Mouse (Mus musculus) thymus, adult 18-20 months (tissue): ENCODE measurements at regions not wholly inside any gene's neighbourhood (a gene's known extent, or its start where the extent isn't known, plus 50 kb on each side); places are given as distances from the start of the nearest gene placed in this dataset.

Source experiments
- DNase-seq, 2 experiments: peaks; one replicate each; pipeline ENCODE4 v3.0.0; 2022; ENCODE audit warnings: mixed read lengths in 2 of 2

DNA sequence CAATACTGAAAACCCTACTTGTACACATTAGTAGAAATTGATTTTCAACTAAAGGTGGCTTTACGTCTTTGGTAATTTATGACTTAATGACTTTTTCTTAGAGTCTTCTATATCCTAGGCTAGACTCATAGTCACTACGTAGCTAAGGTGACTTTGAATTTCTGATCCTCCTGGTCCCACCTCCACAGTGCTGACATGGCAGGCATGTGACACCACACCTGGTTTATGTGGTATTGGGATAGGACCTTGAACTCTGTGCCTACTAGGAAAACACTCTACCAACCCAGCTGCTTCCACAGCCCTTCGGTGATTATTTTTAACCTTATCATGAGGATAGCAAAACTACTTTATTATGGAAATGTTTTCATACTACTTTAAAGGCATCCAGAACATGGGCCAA lies 51.5 kb upstream of the D7Ertd443e start:
- DNase-seq: no peak

DNA sequence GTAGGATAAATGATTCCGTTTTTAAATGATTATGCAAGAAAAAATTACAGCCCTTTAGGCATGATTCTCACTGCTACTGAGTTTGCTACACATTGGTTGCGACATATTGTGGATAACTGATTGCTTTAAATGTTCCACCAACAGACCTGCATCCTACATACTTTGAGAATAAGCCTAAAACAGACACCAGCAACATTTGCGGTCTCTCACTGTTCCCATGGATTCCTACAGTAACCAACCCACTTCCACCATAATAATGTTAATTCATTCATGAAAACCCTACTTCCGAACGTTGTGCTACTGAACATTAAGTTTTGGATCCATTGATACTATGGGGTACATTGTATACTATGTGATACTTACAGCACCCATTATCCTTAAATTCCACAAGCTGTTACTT lies 53.8 kb upstream of the D7Ertd443e start:
- DNase-seq: no peak

DNA sequence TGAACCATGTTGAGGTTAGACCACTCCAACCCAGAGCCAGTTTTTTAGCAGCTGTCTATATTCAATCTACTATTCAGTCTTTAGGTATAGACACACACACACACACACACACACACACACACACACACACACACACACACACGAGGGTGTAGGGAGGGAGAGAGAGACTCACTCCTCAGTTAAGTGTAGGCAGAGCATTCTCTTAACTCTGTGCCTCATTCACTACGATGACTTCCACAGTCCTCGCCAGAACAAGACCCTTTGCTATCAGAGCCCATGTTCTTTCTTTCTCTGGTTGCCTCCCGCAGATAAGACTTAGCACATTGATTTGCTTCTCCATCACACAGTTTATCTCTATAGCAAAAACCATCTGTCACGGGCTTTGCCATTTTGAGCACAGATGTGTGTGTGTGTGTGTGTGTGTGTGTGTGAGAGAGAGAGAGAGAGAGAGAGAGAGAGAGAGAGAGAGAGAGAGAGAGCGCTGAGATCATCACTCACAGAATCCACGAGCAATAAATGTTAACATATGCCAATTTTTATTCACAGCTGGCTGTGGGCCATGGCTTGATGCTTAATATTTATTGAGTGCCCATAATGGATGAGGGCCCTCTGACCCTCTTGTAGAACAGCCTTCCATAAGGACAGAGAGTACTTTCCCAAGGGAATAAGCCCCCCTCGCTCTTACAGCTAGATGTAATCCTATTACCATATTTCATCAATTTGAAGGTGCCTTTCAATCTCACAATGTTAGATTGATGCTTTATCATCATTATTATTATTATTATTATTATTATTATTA lies 59.7 kb upstream of the D7Ertd443e start:
- no peak for DNase-seq

DNA sequence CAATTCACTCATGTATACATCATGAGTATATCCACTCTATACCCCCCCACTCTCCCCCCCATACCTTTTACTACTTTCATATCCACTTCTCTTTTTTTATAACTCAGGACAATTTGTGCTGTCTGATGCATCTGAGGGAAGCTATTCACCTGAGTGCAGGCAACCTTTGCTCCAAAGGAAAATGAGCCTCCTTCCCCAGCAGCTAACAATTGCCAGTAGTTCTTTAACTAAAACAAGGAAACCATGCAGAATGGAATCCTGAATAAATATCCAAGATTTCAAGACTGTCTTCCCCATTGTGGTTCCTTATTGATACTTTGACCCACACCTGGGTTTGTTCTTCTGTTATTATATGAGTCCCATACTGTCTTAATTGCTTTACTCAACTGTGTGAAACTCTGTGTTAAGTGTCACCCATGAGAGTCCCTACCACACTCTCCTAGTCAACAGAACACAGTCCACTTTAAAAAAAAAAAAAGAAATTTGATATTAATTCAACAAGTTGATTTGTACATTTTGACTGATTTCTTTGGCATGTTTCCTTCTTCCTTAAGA lies 62.3 kb upstream of the D7Ertd443e start:
- DNase-seq: no peak

DNA sequence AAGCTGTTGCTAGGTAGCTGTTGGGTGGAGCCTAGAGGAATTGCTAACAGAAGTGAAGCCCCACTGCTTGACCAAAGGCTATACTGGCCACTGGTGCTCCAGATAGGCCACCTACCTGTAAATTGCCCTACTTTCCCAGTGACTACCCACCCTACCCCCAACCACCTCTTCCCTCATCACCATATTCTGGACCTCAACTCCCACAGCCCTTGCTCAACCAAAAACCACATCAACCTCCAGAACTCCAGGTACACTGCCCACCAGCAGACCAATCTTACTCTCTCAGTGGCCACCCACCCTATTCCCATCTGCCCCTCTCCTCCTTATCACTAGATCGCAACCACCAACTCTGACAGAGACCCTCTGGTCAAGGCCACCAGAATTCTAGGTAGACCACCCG lies 63.4 kb upstream of the D7Ertd443e start:
- DNase-seq: no peak

DNA sequence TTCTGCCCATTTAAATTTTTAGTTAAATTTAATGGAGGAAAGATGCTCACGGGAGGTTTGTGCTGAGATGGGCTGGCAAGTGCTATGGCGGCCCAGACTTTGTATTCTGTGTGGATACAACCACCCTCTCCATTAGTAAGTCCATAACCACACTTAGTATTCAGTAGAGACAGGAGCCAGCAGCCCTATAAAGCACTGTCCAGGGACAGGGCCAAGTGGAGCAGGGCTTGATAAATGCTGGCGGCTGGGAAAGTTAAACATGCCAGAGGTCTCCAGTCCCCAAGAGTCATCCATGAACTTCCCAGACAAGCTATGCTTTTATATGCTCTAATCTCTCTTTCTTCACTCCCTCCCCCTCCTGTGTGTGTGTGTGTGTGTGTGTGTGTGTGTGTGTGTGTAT lies 77.2 kb upstream of the D7Ertd443e start:
- no peak for DNase-seq

DNA sequence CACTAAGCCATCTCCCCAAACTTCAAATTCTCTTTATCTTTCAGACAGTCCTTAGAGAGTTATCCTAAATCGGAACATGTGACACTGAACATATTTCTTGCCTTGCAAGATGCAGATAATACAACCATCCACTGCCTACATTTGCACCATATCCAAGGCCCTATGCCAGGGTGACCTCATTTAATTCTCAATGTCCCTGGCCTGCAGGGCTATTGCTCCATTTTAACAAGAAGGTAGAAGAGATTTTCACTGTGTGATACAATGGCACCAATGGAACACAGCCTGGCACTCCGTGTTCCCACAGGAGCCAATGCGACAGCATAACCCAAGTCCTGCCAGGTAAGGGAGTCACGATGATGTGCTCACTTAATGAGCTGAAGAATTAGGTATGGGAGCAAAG lies 77.9 kb upstream of the D7Ertd443e start:
- DNase-seq: no peak

DNA sequence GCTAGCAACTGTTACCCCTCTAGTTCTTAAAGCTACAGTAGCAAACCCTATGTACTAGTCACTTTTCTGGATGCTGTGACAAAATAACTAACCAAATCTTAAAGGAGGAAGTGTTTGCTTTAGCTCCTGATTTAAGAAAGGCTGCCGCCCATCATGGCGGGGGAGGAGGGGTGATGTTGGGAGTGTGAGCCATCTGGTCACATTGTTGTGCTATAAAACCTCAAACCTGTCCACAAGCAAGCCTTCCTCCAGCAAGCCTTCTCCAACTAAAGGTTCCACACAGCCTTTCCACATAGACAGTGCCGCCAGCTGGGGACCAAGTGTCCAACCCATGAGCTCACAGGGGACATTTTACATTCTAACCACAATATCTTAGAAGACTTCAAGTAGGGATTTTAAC lies 81.8 kb upstream of the D7Ertd443e start:
- DNase-seq: no peak

DNA sequence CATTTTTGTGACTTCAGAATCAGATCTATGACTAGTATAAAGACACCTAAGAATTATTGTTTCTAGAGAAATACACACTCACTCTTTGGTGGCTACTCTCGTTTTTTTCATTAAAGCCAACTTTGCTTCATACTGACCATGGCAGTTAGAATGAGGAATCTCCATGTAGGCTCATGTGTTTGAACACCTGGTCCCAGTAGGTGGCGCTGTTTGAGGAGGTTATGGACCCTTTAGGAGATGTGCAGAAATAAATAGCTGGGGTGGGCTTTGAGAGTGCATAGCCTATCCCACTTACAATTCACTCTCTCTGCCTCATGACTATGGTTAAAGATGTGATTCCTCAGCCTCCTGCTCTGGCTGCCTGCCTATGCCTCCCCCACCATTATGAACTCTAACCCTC lies 85.8 kb upstream of the D7Ertd443e start:
- no peak for DNase-seq

DNA sequence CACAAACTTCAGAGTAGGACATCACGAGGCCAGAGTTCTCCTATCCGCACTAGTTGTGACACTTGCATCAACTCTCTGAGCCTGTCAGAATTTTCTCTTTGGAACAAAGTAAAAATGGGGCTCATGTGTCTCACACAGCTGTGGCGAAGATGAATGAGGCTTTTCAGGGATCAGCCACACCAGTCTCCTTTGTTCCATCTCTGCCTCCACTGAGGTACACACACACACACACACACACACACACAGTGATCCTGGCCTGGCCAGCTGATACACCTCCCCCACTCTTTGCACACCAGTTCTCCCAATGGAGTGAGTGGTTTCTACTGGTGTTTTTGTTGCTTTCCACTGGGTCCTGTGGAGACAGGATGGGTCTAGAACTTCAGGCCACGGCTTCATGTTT lies 105.9 kb upstream of the D7Ertd443e start:
- no peak for DNase-seq

DNA sequence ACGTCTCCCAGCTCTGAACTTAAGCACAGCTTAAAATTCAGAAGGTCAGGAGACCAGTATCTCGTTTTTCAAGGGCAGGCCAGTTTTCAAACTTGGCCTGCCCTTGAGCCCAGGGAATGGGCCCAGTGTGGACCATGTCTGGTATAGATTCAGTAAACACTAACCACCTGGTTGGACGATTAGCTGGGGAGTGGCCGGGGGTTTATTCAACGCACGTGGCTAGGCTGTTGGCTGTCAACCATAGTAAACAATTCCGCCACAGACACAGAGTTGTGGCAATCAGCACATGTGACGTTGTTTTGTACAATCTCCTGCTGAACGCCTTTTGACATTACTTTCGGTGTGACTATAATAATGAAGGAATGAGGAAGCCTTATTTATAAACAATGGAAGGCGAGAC lies 111.8 kb upstream of the D7Ertd443e start:
- no peak for DNase-seq

DNA sequence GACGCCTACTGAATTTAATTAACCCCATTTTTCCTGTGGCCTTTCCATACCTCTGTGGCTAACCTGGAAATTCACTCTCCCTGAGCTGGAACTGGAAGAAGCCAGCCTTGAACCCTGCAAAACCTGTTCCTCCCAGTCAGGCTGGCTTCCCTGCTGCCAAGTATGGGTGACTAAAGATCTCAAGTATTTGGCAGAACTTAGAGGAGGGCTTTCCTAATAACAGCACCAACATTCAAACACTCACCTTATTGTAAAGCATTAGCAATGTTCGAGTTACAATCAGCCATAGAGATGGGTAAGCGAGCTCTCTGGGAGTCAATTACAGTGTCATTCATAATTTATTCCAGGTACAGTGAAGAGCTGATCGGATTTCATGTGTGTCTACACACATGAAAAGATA lies 112.4 kb upstream of the D7Ertd443e start:
- DNase-seq: no peak

DNA sequence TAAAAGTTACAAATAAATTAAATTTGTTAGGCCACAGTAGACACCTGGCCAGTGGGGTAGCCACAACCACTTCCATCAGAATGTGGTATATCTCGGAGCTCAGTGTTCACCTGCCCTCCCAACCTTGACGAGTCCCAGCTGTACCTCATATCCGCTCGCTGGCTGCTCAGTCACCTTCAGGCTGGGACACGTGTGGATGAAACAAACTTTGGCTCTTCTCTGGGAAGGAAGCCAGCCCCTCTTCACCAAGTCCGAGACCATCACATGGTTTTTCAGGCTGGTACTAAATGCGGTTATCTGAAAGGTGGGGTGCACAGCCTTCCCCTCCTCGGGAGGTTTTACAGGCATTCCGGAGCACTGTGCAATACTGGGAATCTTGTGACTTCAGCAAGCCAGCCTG lies 113.3 kb upstream of the D7Ertd443e start:
- no peak for DNase-seq

DNA sequence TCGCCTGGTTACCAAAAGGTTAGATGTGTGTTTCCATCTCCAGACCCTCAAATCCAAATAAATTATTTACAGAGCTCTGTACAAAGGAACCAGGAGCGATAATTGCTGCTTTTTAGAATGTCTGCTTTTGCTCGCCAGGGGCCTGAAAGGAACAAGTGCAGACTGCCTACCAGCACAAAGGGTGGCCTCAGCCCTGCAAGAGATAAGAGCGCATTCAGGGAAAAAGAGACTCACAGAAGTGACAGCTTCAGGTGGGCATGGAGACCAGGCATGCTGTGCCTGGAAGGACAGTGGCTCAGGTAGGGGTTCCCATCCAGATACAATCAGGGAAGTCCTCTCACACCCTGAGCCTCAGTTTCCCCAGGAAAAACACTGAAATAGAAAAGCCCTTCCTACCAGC lies 114.0 kb upstream of the D7Ertd443e start:
- no peak for DNase-seq

DNA sequence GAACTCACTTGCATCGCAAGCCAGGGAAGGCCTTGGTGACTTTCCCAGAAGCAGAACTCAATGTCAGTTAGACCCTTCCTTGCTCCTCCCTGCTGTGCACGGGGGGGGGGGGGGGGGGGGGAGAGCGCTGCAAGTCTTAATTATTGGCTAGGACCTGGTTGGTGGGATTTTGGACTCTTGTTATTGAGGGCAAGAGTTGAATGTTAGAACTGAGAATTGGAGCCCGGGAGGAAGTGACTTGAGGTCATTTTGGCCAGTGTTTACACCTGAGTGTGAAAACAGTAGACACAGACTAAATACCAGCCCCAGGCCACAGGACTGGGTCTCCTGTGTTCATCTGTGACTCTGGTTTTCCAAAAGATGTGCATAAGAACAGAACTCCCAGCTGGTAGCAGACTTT lies 114.7 kb upstream of the D7Ertd443e start:
- no peak for DNase-seq

DNA sequence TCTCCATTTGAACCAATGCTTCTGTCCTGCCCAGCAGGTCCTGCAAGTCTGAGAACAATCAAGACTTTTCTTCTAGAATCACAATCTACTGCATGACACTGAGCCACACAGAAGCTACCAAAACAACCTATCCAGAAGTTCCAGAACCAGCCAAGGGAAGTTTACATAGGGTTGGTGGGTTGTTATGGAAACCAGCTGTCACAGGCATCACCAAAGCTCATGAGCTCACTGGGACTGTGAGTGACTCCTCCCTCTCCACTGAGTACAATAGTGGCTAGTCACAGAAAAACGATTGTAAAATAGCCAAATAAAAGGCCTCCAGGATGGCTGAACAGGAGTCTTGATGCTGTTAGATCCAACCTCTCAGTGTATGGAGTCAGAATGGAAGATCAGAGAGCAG lies 115.6 kb upstream of the D7Ertd443e start:
- DNase-seq: no peak

DNA sequence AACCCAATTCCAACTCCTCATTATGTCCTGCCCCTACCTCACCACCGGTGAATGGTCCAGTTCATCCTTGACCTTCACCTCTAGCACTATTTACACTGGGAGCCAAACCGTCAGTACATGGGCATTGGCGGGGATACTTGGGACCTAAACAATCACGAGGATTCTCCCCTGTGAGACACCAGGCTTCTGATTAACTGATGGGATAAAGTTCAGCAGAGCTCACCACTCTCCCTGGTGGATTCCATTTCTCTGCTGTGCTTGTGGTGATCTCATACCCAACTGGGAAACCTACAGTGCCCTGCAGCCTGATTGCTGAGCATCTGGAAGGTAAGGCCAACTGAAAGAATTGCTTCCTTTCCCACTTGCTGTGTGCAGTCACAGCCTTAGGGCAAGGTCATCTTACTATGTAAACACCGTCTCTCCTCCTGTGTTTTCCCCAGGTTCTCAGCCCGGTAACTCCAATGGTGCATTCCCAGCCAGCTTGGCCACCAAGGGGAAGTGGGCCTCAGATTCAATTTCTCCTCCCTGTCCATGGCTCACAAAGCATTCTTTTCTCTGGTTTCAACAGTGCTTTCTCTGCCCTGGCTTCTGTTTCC lies 125.0 kb upstream of the D7Ertd443e start:
- DNase-seq: no peak

DNA sequence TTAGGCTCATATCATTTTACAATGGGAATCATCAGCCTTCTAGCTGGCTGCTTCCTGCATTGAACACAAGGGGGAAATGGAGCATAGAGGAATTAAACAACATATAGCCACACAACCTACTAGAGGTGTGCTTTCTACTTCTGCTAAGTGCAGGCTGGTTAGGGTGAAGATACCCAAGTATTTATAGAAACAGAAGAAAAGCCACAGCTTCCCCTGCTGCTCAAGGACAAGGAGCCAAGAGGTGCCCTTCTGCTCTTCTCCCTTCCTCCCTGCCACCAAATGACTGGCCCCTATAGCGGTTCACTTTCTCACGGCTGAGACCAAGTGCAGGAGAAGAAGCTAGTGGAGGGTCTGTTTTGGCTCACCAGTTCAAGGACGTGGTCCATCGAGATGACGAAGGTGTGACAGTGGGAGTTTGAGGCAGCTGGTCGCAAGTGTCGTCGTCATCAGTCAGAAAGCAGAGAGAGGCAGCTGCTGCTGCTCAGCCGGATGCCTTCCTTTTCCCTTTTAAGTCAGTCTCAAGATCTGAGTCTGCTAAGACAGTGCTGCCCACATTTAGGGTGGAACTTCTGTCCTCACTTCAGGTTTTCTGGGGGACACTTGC lies 134.0 kb upstream of the D7Ertd443e start:
- DNase-seq: no peak

DNA sequence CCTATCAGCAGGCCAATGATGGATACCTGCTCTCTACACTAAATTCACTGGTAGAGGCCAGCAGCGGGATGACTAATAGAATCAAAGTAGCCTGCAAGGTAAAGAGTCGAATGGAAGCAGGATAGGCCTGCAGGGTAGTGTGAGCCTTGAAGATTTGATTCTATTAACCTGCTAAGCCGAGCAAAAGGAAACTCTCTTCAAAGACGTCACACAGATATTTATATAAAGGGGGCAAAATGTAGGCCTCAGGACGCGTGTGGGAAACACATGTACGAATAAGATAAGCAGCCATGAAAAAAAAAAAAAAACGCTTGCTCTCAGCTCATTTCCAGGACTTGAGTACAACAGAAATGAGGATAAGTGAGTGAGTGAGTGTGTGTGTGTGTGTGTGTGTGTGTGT lies 138.4 kb upstream of the D7Ertd443e start:
- DNase-seq: no peak

DNA sequence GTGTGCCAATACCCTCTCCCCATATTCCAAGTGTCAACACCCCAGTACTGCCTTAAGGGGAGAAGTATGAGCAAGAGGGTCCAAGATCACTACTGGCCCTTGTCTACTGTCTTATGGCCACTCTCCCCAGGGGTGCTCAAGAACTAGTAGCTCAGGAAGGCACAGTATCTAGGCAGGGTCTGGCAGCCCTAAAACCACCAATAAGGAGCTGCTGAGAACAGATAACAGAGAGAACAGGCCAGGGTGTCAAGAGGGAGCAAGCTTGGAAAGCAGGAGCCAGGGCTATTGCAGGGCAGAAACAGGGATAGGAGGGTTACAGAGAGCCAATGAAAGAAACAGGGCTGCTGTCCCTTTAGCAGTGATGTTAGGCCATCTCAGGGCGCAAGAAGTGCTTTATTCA lies 139.6 kb upstream of the D7Ertd443e start:
- DNase-seq: no peak

DNA sequence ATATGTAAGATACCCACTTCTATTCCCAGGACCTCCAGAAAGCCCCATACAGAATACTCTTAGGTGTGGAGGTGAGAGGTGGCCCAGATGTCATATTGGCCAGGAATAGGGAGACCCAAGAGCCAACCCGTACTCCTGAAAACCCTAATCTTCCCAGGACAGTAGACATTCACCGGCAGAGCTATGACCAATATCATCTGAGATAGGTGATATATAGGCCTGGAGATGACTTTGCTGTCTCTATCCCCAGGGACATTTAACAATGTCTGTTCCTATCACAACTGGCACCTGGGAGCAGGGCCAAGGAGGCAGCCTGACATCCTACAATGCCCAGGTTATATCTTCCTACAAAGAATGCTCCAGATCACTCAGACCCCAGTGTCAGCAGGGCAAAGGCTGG lies 140.0 kb upstream of the D7Ertd443e start:
- no peak for DNase-seq

DNA sequence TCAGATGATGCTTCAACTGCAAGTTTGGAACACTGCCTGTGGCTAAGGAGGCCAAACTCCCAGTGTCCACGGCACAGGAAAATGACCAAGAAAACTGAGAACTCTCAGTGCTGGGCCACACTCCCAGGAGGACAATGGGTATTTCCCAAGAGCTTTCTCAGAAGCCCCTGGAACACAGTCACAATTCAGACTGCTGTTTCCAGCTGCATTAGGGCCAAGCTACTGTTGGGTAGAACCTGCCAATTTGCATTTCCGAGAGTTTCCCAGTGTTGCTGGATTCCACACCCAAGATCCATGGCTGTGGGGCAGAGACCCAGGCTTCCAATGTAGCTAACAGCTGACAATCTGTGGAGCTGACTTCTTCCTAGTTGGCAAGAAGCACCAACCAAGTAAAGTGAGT lies 141.9 kb upstream of the D7Ertd443e start:
- DNase-seq: no peak

DNA sequence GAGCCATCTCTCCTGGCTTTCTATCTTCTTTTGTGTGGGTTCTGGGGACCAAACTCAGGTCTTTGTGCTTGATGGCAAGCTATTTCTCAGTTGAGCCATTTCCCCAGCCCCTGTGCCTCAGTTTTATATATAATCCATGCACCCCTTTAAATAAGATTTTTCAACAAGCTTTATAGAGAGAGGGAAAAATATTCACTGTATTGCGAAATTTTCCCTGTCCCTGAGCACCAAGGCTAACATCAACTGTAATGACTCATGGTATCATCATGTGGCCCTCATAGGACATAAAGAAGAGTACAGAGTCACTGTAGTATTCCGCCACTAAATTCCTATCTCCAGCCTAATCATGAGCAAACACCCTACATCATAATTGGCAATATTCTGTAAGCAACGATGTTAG lies 142.4 kb upstream of the Dock1 start:
- no peak for DNase-seq

DNA sequence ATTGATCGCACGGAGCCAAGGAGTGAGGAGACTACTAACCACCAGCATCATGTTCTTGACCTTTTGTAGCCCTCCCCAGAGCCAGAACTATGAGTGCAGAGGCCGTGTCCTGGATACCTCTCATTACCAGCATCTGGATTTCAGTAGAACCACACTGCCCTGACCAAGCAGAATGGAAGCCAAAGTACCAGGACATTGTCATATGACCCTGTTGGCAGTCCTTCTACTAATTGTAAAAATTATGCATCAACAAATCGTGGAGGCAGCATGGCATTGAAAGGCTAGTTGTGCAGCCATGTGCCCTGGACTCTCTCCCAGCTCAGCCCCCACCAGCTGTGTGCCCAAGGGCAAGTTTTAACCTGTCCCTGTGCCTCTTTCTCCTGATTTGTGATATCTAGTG lies 135.6 kb upstream of the Dock1 start:
- DNase-seq: no peak
